Mouse (Mus musculus) cerebellum, adult 18-20 months (tissue): ENCODE results near the gene Pimreg.

ENCODE experiments used
- DNase-seq, 2 experiments: peaks; one replicate each; pipeline ENCODE4 v3.0.0; 2021

The Pimreg gene

DNA sequence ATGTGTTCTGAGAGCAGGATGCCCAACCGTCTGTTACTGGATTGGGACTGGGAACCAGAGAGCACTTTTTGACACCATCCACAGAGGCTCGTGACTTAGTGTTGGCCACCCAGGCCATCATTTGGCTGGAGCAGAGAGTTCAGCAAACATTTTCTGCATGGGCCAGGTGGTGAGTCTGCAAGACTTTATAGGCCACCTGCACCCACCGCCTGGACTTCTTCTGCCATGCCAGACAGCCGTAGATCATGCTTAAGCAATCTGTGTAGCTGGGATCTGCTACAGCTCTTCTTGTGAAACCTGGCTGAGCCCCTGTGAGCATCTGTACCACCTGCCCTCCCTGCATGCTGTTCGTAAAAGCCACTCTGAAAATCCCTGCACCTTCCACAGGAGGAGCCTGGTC lies 25.5 kb downstream of the Pimreg start:
- DNase-seq, result peak; percentile 68 to 70

DNA sequence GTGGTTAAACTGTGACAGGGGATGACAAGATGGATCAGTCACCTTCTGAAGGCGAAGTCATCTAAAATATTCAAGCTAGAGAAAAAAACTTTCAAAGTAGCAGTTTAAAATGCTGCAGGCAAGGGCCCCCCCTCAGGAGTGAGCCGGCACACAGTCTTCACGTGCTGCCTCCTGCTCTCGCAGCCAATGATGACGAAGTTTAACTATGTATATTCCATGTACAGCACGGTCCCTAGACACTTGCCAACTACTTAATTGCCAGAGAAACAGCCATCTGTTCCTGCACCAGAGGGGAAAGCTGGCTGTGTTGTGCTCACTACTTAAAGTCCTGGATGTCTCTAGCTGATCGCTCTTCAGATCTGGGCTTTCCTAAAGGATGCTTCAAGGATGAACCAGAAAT lies 26.2 kb downstream of the Pimreg start:
- peak; percentile 69 to 72 for DNase-seq

DNA sequence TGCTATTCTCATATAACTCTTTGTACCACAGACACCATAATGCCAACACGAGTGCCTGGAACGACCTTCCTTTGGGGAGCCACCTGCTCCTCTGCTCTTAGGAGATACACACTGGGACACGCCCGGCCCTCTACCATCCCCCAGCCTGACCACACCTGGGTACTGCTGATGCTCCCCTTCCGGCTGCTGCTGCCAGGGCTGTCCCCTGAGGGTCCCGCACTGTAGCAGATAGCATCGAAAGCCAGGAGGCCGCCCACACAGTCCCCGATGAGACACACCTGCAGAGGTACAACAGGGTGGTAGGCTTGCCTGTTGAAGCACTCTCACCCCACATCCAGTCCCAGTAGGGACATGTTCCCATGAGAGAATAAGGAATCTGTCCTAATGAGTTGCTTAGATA lies 28.9 kb downstream of the Pimreg start:
- no peak for DNase-seq

DNA sequence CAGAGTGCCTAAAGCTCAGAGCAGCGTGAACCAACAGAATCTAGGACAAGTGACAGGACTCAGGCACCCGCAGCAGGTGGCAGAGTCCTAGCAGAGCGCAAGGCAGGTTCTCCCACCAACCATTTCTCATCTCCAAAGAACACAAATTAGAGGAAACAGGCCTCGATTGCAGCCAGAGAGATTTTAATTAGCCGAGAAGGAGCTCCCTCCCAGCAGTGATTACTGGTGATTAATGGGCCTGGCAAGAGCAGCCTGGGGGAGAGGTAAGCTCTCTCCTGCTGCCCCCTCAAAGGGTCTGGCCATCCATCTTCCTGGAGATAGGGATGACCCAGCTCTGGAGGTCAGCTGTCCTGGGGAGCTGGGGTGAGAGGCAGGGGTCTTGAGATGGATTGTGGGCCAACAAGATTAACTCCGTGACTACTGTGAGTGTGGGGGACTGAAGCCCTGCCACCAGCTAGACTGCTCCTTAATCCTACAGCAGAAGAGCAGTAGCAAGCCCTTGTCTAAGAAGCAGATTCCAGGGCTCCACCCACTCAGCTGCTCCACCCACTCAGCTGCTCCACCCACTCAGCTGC lies 30.6 kb downstream of the Pimreg start:
- no peak for DNase-seq

DNA sequence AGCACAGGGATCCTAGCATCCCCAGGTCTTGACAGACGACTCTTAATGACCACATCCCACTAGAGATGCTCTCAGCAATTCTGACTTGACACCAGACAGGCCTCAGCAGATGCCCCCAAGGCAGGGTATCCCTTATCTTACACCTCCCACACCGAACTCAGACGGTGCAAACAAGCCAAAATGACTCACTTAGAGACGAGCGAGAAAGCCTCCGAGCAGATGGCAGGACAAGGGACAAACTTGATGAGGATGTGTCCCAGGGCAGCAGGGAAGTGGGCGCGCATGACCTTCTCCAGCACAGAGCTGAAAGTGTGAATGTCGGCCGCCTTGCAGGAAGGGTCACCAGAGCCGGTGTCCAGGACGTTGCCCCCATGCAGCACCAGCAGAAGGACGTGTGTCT lies 32.4 kb downstream of the Pimreg start:
- DNase-seq, result no peak

DNA sequence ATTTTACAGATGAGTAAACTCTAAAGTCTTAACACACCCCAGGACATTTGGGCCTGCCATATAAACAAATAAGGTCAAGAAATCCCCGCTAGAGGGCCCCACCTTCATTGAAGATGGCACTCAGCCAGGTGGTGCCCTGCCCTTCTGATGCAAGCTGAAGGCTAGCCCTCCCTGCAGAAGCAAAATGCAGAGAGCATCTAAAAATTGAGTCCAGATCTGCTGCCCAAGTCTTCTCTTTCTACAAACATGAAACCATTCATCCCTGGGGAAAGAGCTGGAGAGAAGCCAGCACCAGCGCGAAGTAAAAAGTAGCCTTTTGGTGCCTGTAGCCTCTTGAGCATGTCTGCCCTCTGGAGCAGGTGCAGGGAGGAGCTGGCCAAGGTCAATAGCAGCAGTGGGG lies 36.2 kb downstream of the Pimreg start:
- no peak for DNase-seq

DNA sequence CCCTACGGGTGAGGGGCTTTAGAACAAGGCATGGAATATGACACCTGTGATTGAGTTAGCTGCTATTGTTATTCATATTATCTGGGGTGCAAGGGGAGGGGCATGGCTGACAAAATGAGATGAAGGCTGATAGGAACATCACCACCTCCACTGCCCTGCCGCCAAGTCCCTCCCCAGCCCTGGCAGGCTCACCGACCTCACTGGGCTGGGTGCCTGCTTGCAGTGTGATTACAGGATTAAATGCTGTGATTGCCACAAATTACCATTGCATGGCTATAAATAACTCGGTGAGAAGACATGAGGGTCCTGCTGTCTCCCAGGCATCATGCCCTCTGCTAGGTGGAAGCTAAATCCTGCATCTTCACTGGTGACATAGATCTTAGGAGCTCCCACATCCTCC lies 36.8 kb downstream of the Pimreg start:
- DNase-seq, result peak; percentile 70 to 71

DNA sequence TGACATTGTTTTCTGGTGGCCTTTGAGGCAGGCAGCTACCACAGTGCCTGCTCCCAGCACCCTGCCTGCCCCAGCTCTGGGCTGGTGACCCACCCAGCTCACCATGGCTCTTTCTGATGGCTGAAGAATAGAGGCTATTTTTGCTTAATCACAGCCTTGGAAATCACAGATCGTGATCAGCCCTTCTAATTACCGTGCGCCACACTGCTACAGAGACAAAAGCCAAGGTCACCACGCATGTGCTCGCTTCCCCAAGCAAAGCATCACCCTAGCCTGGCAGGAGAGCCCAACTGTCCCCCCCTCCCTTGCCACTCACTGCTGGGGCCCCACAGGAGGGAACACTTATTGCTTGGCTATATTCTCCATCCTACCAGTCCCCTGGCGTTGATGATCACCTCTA lies 38.6 kb downstream of the Pimreg start:
- DNase-seq, result no peak

DNA sequence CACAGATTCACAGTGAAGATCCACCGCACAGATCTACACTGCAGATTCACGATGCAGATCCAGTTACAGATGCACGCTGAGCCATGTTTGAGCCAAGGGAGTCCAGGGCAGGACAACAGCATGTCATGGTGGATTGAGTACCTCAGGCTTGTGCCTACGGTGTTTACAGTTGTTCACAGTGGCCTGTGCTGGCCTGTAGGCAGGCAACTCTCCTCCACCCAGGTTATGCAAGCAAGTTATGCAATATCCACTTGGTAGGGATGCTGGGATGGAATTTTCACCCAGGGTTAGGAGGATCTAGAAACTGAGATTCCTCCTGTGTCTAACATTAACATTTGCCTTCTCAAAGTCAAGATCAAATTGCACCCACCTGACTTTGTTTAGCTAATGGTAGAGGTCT lies 40.8 kb downstream of the Pimreg start:
- no peak for DNase-seq

DNA sequence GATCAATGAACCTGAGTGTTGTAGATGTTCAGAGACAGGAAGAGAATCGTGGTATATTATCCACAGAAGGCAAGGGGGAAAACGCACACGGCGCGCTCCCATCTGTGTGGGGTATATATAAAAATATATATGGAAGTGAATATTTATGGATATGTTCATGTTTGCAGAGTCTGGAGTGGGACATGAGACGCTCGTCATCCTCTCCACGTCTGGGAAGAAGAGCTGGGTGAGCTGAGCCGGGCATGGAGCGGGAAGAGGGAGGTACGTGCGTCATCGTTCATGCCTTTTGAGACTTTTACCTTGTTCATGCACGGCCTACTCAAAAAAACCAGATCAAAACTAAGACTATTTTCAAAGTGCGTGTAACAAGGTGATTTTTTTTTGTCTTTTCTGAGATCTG lies 42.5 kb downstream of the Pimreg start:
- no peak for DNase-seq

DNA sequence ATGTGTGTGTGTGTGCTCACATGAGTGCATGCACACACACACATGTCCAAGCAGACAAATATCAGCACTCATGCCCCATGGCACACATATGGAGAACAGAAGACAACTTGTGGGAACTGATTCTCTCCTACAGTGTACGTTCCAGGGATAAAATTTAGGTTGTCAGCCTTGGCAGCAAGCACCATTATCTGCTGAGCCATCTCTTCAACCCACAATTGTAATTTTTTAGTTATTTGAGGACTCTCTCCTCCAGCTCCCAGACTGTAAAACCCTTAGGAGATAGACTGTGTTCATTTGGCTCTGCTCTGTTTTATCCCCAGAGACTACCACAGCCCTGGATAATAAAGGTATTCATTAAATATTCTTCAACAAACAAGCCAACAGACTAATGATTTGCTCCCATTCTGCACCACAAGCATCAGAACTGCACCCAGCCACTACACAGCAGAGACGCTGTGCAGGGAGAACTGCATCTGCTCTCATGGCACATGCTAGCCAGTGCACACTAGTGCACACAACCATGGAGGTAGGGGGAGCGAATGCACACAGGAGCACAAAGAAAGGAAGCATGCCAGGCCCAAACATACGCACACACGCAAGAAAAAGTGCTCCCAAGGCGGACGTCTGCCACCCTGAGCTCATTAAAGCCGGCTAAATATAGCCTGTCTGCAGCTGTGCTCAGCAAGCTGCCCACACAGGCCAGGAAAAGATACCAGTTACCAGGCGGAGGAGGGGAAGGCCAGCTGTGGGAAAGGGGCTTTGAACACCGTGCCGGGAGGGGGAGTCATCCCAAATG lies 44.6 kb downstream of the Pimreg start:
- no peak for DNase-seq

DNA sequence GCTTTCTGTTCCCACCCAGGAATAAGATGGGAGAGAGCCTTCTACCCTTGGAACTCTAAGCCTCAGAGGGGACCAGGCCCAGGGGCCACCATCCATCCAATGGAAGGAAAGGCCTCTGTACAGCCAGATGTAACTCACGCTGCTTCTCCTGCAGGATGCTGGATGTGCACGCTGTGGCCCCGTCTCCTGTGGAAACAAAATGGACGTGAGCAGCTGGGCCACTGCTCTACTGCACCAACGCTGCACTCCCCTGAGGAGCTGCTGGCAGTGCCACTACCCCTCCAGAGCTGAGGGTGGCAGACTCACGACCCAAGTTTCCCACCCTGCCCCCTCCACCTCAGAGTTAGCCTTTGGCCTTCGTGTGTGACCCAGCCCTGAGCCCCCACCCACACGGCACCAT lies 50.6 kb downstream of the Pimreg start:
- no peak for DNase-seq

DNA sequence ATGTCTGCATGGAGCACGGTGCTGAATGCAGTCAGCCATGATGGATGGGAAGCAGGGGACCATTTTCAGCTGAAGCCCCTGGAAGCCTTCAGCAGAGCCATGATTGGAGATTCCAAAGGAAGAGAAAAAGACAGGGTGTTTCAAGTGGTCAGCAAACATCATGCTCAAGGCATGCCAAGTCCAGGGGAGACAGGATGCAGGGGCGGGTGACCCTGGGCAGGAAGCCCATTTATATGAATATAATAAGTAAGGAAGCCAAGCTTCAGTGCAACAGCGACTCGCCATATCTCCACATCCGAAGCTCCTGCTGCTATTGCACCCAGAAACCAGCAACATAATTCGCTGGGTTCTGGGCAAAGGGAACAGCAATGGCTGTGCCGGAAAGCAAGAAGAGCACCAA lies 52.6 kb downstream of the Pimreg start:
- peak; percentile 32 to 48 for DNase-seq

DNA sequence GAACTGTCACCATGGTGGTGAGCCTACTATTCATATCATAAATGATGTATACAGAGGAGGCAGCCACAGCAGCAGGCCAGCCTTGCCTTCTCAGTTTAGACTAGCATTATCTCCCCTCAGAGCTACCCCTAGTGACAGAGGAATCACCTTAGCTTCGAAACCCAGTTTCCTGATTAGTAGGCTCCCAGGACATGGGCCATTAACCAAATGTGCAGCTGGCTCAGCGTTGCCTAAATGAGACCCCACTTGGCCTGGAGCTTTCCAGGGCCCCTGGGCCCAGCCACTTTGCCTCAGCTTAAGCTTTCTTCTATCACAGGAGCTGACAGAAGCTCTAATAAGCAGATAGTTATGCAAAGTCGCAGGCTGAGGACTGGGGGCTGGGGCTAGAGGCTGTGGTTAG lies 54.2 kb downstream of the Pimreg start:
- no peak for DNase-seq
